Mouse (Mus musculus): ENCODE measurements around the gene Fut4. TPM values are rescaled to one million over a fixed set of nuclear protein-coding genes. Genes with fewer than 3 reads are reported as not detected.

The Fut4 gene
- polyA plus RNA-seq, 2 experiments: 2.0 to 2.1 TPM

DNA sequence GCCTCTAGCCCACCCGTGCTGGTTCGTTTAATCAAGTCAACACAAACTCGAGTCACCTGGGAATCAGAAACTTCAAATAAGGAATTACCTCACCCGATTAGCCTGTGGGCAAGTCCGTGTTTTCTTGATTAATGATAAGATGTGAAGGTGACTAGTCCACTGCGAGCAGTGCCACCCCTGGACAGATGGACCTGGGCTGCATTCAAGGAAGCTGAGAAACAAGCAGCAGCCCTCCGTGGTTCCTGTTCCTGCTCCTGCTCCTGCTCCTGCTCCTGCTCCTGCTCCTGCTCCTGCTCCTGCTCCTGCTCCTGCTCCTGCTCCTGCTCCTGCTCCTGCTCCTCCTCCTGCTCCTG, 52.9 kb downstream of the Fut4 start:
- no peak overlapping the region for H3K4me3 ChIP-seq (replicated peaks; ENCODE audit: low read length)
- ATAC-seq (ENCODE audit: low FRiP score, low read depth): no peak
- TF ChIP-seq POLR2A (IDR thresholded peaks at IDR 0.05; ENCODE audit: borderline replicate concordance, extremely low read depth, insufficient read depth, insufficient read length): no peak
- H3K27ac ChIP-seq (replicated peaks; ENCODE audit: low read depth, low read length): no peak overlapping the region
- H3K4me1 ChIP-seq (ENCODE audit: control insufficient read depth, insufficient read depth, low read length): no peaks in the 10 kb centered on the region
- H3K27me3 ChIP-seq (ENCODE audit: control insufficient read depth, insufficient read depth, low read length): no peaks in the 10 kb centered on the region
- H3K9ac ChIP-seq (ENCODE audit: low read depth, low read length, severe bottlenecking): no peak overlapping the region
- H3K9me3 ChIP-seq (ENCODE audit: control insufficient read depth, low read length): no peaks in the 10 kb centered on the region
- DNase-seq (ENCODE audit: low spot score): no peak
- WGBS: 34% methylated on average over 7 of the region's 7 CpGs
- no peaks in the 10 kb centered on the region for H3K36me3 ChIP-seq (ENCODE audit: control insufficient read depth, insufficient read depth, low read length)
- no peak overlapping the region for H3K4me2 ChIP-seq (replicated peaks; ENCODE audit: low read depth, low read length, severe bottlenecking)

GRCm38 (mm10) chr9:14698582-14699287, 53.5 kb downstream of the Fut4 start:
- ATAC-seq (ENCODE audit: low FRiP score, low read depth) (peak; percentile 89), DNase-seq (ENCODE audit: low spot score) (peak; percentile 95)
- no peak overlapping the region for H3K27ac ChIP-seq (replicated peaks; ENCODE audit: low read depth, low read length)
- H3K4me2 ChIP-seq (replicated peaks; ENCODE audit: low read depth, low read length, severe bottlenecking): no peak overlapping the region
- no peak for TF ChIP-seq POLR2A (IDR thresholded peaks at IDR 0.05; ENCODE audit: borderline replicate concordance, extremely low read depth, insufficient read depth, insufficient read length)
- H3K9me3 ChIP-seq (ENCODE audit: control insufficient read depth, low read length): no peaks in the 10 kb centered on the region
- no peaks in the 10 kb centered on the region for H3K4me1 ChIP-seq (ENCODE audit: control insufficient read depth, insufficient read depth, low read length)
- 52% methylated on average over 12 of the region's 12 CpGs for WGBS
- H3K27me3 ChIP-seq (ENCODE audit: control insufficient read depth, insufficient read depth, low read length): no peaks in the 10 kb centered on the region
- no peaks in the 10 kb centered on the region for H3K36me3 ChIP-seq (ENCODE audit: control insufficient read depth, insufficient read depth, low read length)
- no peak overlapping the region for H3K4me3 ChIP-seq (replicated peaks; ENCODE audit: low read length)
- no peak overlapping the region for H3K9ac ChIP-seq (ENCODE audit: low read depth, low read length, severe bottlenecking)

Other genes with a start within 250 kb of the Fut4 start
- gene Amotl1, start 107.3 kb downstream of the Fut4 start, polyA plus RNA-seq (2012; rRNA removed): 53.9 and 56.2 TPM in 2 replicates
- gene Amotl1, start 107.3 kb downstream of the Fut4 start, polyA plus RNA-seq (2014; fragmentation: Nextera tagmentation; extraction: Ambion mirVana): 47.7 and 49.7 TPM in 2 replicates
- 0.06 and 0.18 TPM in 2 replicates for gene Piwil4, start 11.7 kb downstream of the Fut4 start, polyA plus RNA-seq (2012; rRNA removed)
- gene Piwil4, start 11.7 kb downstream of the Fut4 start, polyA plus RNA-seq (2014; fragmentation: Nextera tagmentation; extraction: Ambion mirVana): 0.07 and 0.08 TPM in 2 replicates
- gene 1700012B09Rik, start 18.6 kb upstream of the Fut4 start, polyA plus RNA-seq (2012; rRNA removed): not detected in 2 replicates
- gene 1700012B09Rik, start 18.6 kb upstream of the Fut4 start, polyA plus RNA-seq (2014; fragmentation: Nextera tagmentation; extraction: Ambion mirVana): not detected in 2 replicates
- 12.6 and 16.6 TPM in 2 replicates for gene Mre11a, start 32.3 kb upstream of the Fut4 start, polyA plus RNA-seq (2012; rRNA removed)
- gene Mre11a, start 32.3 kb upstream of the Fut4 start, polyA plus RNA-seq (2014; fragmentation: Nextera tagmentation; extraction: Ambion mirVana): 22.9 and 25.3 TPM in 2 replicates
- 18.3 and 23.2 TPM in 2 replicates for gene Ankrd49, start 32.5 kb upstream of the Fut4 start, polyA plus RNA-seq (2012; rRNA removed)
- 46.6 and 51.3 TPM in 2 replicates for gene Ankrd49, start 32.5 kb upstream of the Fut4 start, polyA plus RNA-seq (2014; fragmentation: Nextera tagmentation; extraction: Ambion mirVana)
- 4.5 and 6.4 TPM in 2 replicates for gene Gpr83, start 107.8 kb upstream of the Fut4 start, polyA plus RNA-seq (2012; rRNA removed)
- 4.0 and 4.8 TPM in 2 replicates for gene Gpr83, start 107.8 kb upstream of the Fut4 start, polyA plus RNA-seq (2014; fragmentation: Nextera tagmentation; extraction: Ambion mirVana)
- 1.1 and 1.6 TPM in 2 replicates for gene Izumo1r, start 151.6 kb upstream of the Fut4 start, polyA plus RNA-seq (2012; rRNA removed)
- 0.43 TPM in 1 of 2 replicates, not detected in the other for gene Izumo1r, start 151.6 kb upstream of the Fut4 start, polyA plus RNA-seq (2014; fragmentation: Nextera tagmentation; extraction: Ambion mirVana)

Measured in limb, embryonic 14.5 days (tissue).